Mouse (Mus musculus) ES-E14 (cell line): ENCODE measurements around the gene Pcp4l1. TPM values are rescaled to one million over a fixed set of nuclear protein-coding genes. Genes with fewer than 3 reads are reported as not detected.
"Not testable (repeated sequence)": the region's sequence is repeated elsewhere in the genome, so short reads cannot be mapped to it uniquely, and the experiment has no call there.

ENCODE experiments used
- DNase-seq: peaks from one replicate; pipeline ENCODE4 v3.0.0-alpha.2; 2013; ENCODE audit warnings: low read depth, low spot score
- H3K27ac ChIP-seq: 2 replicates; pipeline ENCODE4 v1.5.1; 2012; ENCODE audit warnings: low read depth, mild to moderate bottlenecking, low read length, moderate library complexity, mixed read lengths; ENCODE audit not compliant: poor library complexity, insufficient read depth, severe bottlenecking
- H3K36me3 ChIP-seq: 2 replicates; pipeline ENCODE4 v1.6.1; 2012; ENCODE audit warnings: mild to moderate bottlenecking, low read length, moderate library complexity, mixed read lengths; ENCODE audit not compliant: control insufficient read depth, poor library complexity, insufficient read depth, severe bottlenecking
- H3K4me1 ChIP-seq, 2 experiments: fragments of 150-350 bp in 1 of 2; sonication (generic) in 1 of 2; 2 replicates each; pipeline ENCODE4 v1.6.1; 2012; ENCODE audit warnings: low read length in 2 of 2, mild to moderate bottlenecking in 1 of 2, mixed read lengths in 1 of 2; ENCODE audit not compliant: control insufficient read depth in 2 of 2, insufficient read depth in 2 of 2, poor library complexity in 1 of 2
- H3K4me3 ChIP-seq, 2 experiments: fragments of 150-350 bp in 1 of 2; sonication (generic) in 1 of 2; 2 replicates each; pipeline ENCODE4 v1.5.1; 2012; ENCODE audit warnings: low read length in 2 of 2, low read depth in 1 of 2, mild to moderate bottlenecking in 1 of 2, mixed read lengths in 1 of 2; ENCODE audit not compliant: insufficient read depth in 1 of 2, poor library complexity in 1 of 2, severe bottlenecking in 1 of 2
- H3K9ac ChIP-seq: 2 replicates; pipeline ENCODE4 v1.6.1; 2012; ENCODE audit warnings: low read depth, mild to moderate bottlenecking, low read length, mixed read lengths; ENCODE audit not compliant: poor library complexity, insufficient read depth, severe bottlenecking
- H3K9me3 ChIP-seq: fragments of 150-350 bp; sonication (generic); 2 replicates; pipeline ENCODE4 v1.6.1; 2012; ENCODE audit warnings: low read depth, mild to moderate bottlenecking, low read length; ENCODE audit not compliant: control insufficient read depth, insufficient read depth
- CHD2 ChIP-seq: IDR thresholded peaks from 2 replicates; pipeline ENCODE4 v1.6.1; 2014; ENCODE audit warnings: mild to moderate bottlenecking, low read depth, low read length, inconsistent platforms
- HCFC1 ChIP-seq: IDR thresholded peaks from 2 replicates; pipeline ENCODE4 v1.6.1; 2012; ENCODE audit warnings: low read length, inconsistent platforms, borderline replicate concordance; ENCODE audit not compliant: insufficient read depth
- MAFK ChIP-seq: IDR thresholded peaks from 2 replicates; pipeline ENCODE4 v1.6.1; 2014; ENCODE audit warnings: mild to moderate bottlenecking, low read depth, low read length, inconsistent platforms; ENCODE audit not compliant: insufficient read depth
- ZC3H11A ChIP-seq: IDR thresholded peaks from 2 replicates; pipeline ENCODE4 v1.6.1; 2012; ENCODE audit warnings: low read depth, mild to moderate bottlenecking, inconsistent platforms, low read length, borderline replicate concordance
- ZNF384 ChIP-seq: IDR thresholded peaks from 2 replicates; pipeline ENCODE4 v1.6.1; 2012; ENCODE audit warnings: low read depth, low read length, inconsistent platforms
- in situ Hi-C, 2 experiments: fragments of 600-800 bp; cut with MboI; formaldehyde crosslinking; loops; one replicate each; pipeline ENCODE4 v1.15.1; 2025; ENCODE audit warnings: low sequenced_read_pairs in 2 of 2, inconsistent platforms in 1 of 2; ENCODE audit not compliant: unreplicated experiment in 2 of 2
- total RNA-seq: library from RNA; depleted of rRNA; stranded (reverse); fragments of 300-350 nt; gene quantifications from 2 replicates; pipeline ENCODE4 v1.2.3, GENCODE M21; 2012

The Pcp4l1 gene
- total RNA-seq, 1 experiment, result 2.2 TPM

DNA sequence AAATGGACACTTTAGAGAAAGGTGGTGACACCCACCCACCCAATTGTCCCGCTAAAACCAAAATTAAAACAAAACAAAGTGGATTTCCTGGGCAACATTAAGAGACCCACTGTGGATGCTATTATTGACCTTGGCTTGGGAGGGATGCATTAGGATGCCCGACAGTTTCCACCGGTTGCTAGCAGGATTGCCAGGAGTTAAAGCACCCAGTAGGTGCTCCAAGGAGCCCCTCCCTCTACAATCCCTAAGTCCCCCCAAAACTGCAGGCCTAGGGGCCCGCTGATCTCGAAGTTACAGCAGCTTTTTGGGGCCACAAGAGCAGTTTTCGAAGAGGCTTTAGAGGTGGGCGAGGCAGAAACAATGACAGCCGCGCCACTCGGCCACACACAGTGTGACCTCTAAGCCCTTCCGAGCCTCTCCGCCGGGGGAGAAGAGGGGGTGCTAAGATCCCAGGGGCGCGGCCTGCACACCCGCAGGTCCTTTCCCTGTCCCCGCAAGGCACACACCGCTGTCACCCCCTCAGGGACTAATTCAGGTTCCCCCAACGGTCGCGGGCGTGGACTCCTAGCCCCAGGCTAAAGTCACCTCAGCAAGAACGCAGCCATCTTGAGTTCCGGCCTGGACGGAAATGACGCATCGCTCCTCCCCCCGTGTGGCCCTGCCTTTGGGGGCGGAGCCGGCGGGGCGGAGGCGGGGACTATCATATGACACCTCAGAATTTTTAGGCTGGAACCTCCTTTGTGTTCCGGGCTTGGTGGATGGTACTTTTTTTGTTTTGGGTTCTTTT lies 45.9 kb downstream of the Pcp4l1 start, which contains the start of the genes Sdhc and Mpz:
TSS of gene Sdhc (minus strand) at position 630 of the 787 bp plus-strand sequence.
TSS of gene Mpz (plus strand) at position 738 of the 787 bp plus-strand sequence.
- TF ChIP-seq CHD2, result no peak
- peak; percentile 39; the same call in 1 of the 2 replicates for TF ChIP-seq HCFC1
- TF ChIP-seq ZC3H11A, result no peak
- no peak for TF ChIP-seq MAFK
- TF ChIP-seq ZNF384, result no peak
- peak within 1 kb of the TSS; percentile 80 to 100 for H3K4me3 ChIP-seq
- peaks cover 2% of the 10 kb centered on the region; the same call in 1 of the 2 replicates for H3K36me3 ChIP-seq
- H3K4me1 ChIP-seq, result peaks cover under 1 to 3% of the 10 kb centered on the region in 2 experiments; a peak in 2 of 4 replicates
- H3K9me3 ChIP-seq, result no peaks in the 10 kb centered on the region
- peak; percentile 90 for DNase-seq
- peak within 1 kb of the TSS; percentile 34; the same call in 1 of the 2 replicates for H3K27ac ChIP-seq
- H3K9ac ChIP-seq, result peak within 1 kb of the TSS; percentile 84
- in situ Hi-C loops, result no loop called here

DNA sequence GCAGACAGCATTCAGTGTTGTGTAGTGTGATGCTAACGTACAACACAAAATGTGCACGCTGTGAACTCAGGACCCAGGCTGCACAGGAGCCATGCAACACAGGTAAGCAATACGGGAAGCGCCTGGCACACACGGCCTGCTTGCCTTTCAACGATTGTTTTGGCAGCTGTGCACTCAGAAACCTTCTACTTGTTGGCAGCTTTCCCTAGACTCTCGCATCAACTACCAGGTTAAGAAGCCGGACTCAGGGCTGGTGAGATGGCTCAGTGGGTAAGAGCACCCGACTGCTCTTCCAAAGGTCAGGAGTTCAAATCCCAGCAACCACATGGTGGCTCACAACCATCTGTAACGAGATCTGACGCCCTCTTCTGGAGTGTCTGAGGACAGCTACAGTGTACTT lies 53.1 kb downstream of the Pcp4l1 start:
- in situ Hi-C loops, result loop anchor here (5.0 kb wide), 1 partner anchor 279 kb away; no protein-coding TSS in a partner anchor
- not testable (repeated sequence) for H3K9me3 ChIP-seq, H3K9ac ChIP-seq, H3K27ac ChIP-seq, H3K36me3 ChIP-seq, H3K4me1 ChIP-seq, DNase-seq, H3K4me3 ChIP-seq

GRCm38 (mm10) chr1:171137486-171138155 lies 58.4 kb downstream of the Pcp4l1 start:
- H3K36me3 ChIP-seq, H3K9me3 ChIP-seq, DNase-seq, H3K4me3 ChIP-seq, in situ Hi-C loops, H3K9ac ChIP-seq: not testable (repeated sequence)
- peak overlapping the region; percentile 95; the same call in 1 of the 2 replicates for H3K27ac ChIP-seq
- H3K4me1 ChIP-seq, result peaks cover 6 to 12% of the 10 kb centered on the region in 2 experiments; a peak in 3 of 4 replicates

DNA sequence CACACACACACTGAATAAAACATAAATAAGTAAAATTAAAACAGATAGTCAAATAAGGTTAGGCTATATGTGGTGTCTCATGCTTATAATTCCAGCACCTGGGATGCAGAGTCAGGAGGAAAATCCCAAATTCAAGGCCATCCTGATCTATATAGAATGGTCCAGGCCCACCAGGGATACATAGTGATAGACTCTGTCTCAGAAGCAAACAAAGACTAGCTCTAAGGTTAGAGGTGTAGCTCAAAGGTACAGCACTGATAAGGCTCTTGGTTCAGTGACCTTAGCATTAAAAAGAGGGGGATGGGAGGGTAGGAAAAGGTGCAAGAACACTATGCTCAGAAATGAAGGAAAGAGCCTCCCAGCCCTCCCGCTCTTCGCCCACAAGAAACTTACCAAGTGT lies 60.5 kb downstream of the Pcp4l1 start:
- Histone ChIP-seq H3K27ac (no peak overlapping the region; the same call in 1 of the 2 replicates), H3K9ac (no peak overlapping the region), H3K9me3 (no peaks in the 10 kb centered on the region), H3K4me1 (peaks cover 6 to 12% of the 10 kb centered on the region in 2 experiments; a peak in 3 of 4 replicates), H3K36me3 (peaks cover 4% of the 10 kb centered on the region), H3K4me3 (no peak overlapping the region)
- in situ Hi-C loops, result no loop called here
- TF ChIP-seq HCFC1, result no peak
- TF ChIP-seq CHD2, result no peak
- TF ChIP-seq ZNF384, result no peak
- TF ChIP-seq MAFK, result no peak
- TF ChIP-seq ZC3H11A, result no peak
- DNase-seq, result no peak

- Histone ChIP-seq H3K4me1 (peaks cover 8 to 11% of the 10 kb centered on the region in 2 experiments; a peak in 3 of 4 replicates), H3K9me3 (no peaks in the 10 kb centered on the region), H3K4me3 (no peak overlapping the region), H3K27ac (no peak overlapping the region), H3K36me3 (peaks cover 13% of the 10 kb centered on the region; the same call in 1 of the 2 replicates), H3K9ac (no peak overlapping the region)
- no peak for DNase-seq
- in situ Hi-C loops, result no loop called here
- no peak for TF ChIP-seq ZNF384
- TF ChIP-seq MAFK, result no peak
- TF ChIP-seq ZC3H11A, result no peak
- no peak for TF ChIP-seq HCFC1
- no peak for TF ChIP-seq CHD2
Observed at GRCm38 (mm10) chr1:171130971-171131370, 65.1 kb downstream of the Pcp4l1 start.
